Comparison of ENCODE assay signal across 9 mouse cellular contexts in the genomic region with DNA sequence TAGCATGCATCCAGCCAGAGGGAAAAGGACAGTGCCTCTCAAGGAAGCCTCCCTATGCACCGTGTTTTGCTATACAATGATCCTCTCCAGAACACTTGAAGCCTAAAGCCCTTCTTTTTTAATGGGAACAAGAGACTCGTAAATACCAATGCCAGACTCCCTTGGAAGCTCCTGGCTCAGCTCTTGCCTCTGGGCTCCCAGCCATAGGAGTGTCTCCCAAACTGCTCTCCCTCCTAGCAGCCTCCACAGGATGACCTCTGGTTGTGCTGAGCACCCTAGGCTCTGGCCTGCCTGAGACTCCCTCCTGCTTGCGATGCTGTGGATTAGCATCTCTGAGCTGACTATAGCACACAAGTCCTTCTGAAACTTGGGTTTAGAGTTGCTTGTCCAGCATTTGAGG. TPM values are rescaled to one million over a fixed set of nuclear protein-coding genes. Genes with fewer than 3 reads are reported as not detected.
DNase-seq lines count a peak whose midpoint lies in the region; ATAC-seq lines count a peak whose summit lies in the region.
"Had no signal": no experiment of that assay in that cellular context is flagged by ENCODE, and none has a peak within 500 bp of the region (broad histone marks: within the 10 kb centered on the region; RNA-seq: fewer than 3 reads in every experiment).

No protein-coding gene starts in this region.

- ATAC-seq in heart, embryonic 11.5 days (replicated peaks; ENCODE audit: insufficient number of reproducible peaks, low FRiP score, low TSS enrichment), result no peak
- no peak for ATAC-seq in midbrain, embryonic 16.5 days

- peaks cover 9% of the 10 kb centered on the region for H3K4me1 ChIP-seq in heart, embryonic 11.5 days (ENCODE audit: control insufficient read depth, insufficient read depth, low read length)
- H3K4me1 ChIP-seq in limb, embryonic 10.5 days, result peaks cover 61% of the 10 kb centered on the region
- H3K4me1 ChIP-seq in midbrain, embryonic 16.5 days (ENCODE audit: control insufficient read depth, insufficient read depth, low read length), result no peaks in the 10 kb centered on the region

- no peaks in the 10 kb centered on the region for H3K27me3 ChIP-seq in heart, embryonic 11.5 days (ENCODE audit: control insufficient read depth, insufficient read depth, low read length)
- peaks cover 7% of the 10 kb centered on the region; the same call in 1 of the 2 replicates for H3K27me3 ChIP-seq in limb, embryonic 10.5 days (ENCODE audit: low read depth, poor library complexity, severe bottlenecking)
- no peaks in the 10 kb centered on the region for H3K27me3 ChIP-seq in midbrain, embryonic 16.5 days (ENCODE audit: control insufficient read depth, insufficient read depth, low read depth, low read length)

- WGBS in heart, embryonic 11.5 days (ENCODE audit: insufficient replicate concordance), result 70% methylated on average over 3 of the region's 3 CpGs
- WGBS in limb, embryonic 10.5 days, result 53% methylated on average over 3 of the region's 3 CpGs
- WGBS in midbrain, embryonic 16.5 days, result 65% methylated on average over 3 of the region's 3 CpGs

- H3K36me3 ChIP-seq in heart, embryonic 11.5 days (ENCODE audit: control insufficient read depth, insufficient read depth, low read length), result no peaks in the 10 kb centered on the region
- no peaks in the 10 kb centered on the region for H3K36me3 ChIP-seq in limb, embryonic 10.5 days
- no peaks in the 10 kb centered on the region for H3K36me3 ChIP-seq in midbrain, embryonic 16.5 days (ENCODE audit: control insufficient read depth, insufficient read depth, low read length)

- H3K4me2 ChIP-seq in heart, embryonic 11.5 days, result no peak overlapping the region
- no peak overlapping the region for H3K4me2 ChIP-seq in midbrain, embryonic 16.5 days (ENCODE audit: low read length)

- no peaks in the 10 kb centered on the region for H3K9me3 ChIP-seq in heart, embryonic 11.5 days (replicated peaks; ENCODE audit: control insufficient read depth, low read length)
- H3K9me3 ChIP-seq in limb, embryonic 10.5 days (replicated peaks), result no peaks in the 10 kb centered on the region
- H3K9me3 ChIP-seq in midbrain, embryonic 16.5 days (replicated peaks; ENCODE audit: control insufficient read depth, low read length, poor library complexity, severe bottlenecking), result no peaks in the 10 kb centered on the region

- H3K4me3 ChIP-seq in heart, embryonic 11.5 days (ENCODE audit: low read depth, low read length), result no peak overlapping the region
- no peak overlapping the region for H3K4me3 ChIP-seq in limb, embryonic 10.5 days
- no peak overlapping the region for H3K4me3 ChIP-seq in midbrain, embryonic 16.5 days (ENCODE audit: low read depth, low read length)

- H3K9ac ChIP-seq in heart, embryonic 11.5 days (ENCODE audit: low read depth, low read length), result no peak overlapping the region
- no peak overlapping the region for H3K9ac ChIP-seq in midbrain, embryonic 16.5 days (ENCODE audit: low read depth, low read length)

- no peak overlapping the region for H3K27ac ChIP-seq in heart, embryonic 11.5 days (ENCODE audit: low read depth, low read length)
- H3K27ac ChIP-seq in limb, embryonic 10.5 days, result peak overlapping the region; percentile 42; the same call in 1 of the 2 replicates
- no peak overlapping the region for H3K27ac ChIP-seq in midbrain, embryonic 16.5 days (ENCODE audit: low read length)
- H3K27ac ChIP-seq: macrophage had no signal

- DNase-seq in heart, adult 18-20 months, result peak; percentile 78 to 82
- peak; percentile 9 to 40 for DNase-seq in adrenal gland, postnatal 36 days
- DNase-seq in fat pad, adult 2 months (ENCODE audit: extremely low read depth, low read depth, low spot score), result peak; percentile 8
- peak; percentile 27 for DNase-seq in limb, embryonic 10.5 days (ENCODE audit: low spot score)
- DNase-seq in right cerebral cortex, postnatal 25 days, result no peak
- no peak for DNase-seq in layer of hippocampus, adult 8-10 months (ENCODE audit: low spot score in 2 of 2)

RNA-seq across cellular contexts. Expression of gene Rpusd4, which starts 44.9 kb away (rescaled TPM):
- 10 to 100 TPM; 14.9 to 16.3 TPM for total RNA-seq in heart, adult 18-20 months (2021)
- polyA plus RNA-seq in heart, embryonic 11.5 days (2014; fragmentation: Nextera tagmentation; extraction: Ambion mirVana), result 25.0 and 28.3 TPM in 2 replicates
- 10 to 100 TPM; 17.7 to 19.0 TPM for total RNA-seq in adrenal gland, postnatal 36 days (2021)
- polyA plus RNA-seq in limb, embryonic 10.5 days (2016; fragmentation: Nextera tagmentation; extraction: Ambion mirVana), result 35.6 and 36.8 TPM in 2 replicates
- 10 to 100 TPM; 11.8 to 12.9 (median 12.1) TPM for total RNA-seq in layer of hippocampus, adult 8-10 months (2022)
- polyA plus RNA-seq in midbrain, embryonic 16.5 days (2015; fragmentation: Nextera tagmentation; extraction: Ambion mirVana), result 16.7 and 18.5 TPM in 2 replicates

RNA-seq across cellular contexts. Expression of gene Fam118b, which starts 44.9 kb away (rescaled TPM):
- total RNA-seq in heart, adult 18-20 months (2021), result 10 to 100 TPM; 12.0 to 15.7 TPM
- polyA plus RNA-seq in heart, embryonic 11.5 days (2014; fragmentation: Nextera tagmentation; extraction: Ambion mirVana), result 27.3 and 30.3 TPM in 2 replicates
- 10 to 100 TPM; 11.4 to 14.0 TPM for total RNA-seq in adrenal gland, postnatal 36 days (2021)
- polyA plus RNA-seq in limb, embryonic 10.5 days (2016; fragmentation: Nextera tagmentation; extraction: Ambion mirVana), result 62.6 and 66.7 TPM in 2 replicates
- 10 to 100 TPM; 23.9 to 32.9 (median 27.7) TPM for total RNA-seq in layer of hippocampus, adult 8-10 months (2022)
- 59.1 and 60.7 TPM in 2 replicates for polyA plus RNA-seq in midbrain, embryonic 16.5 days (2015; fragmentation: Nextera tagmentation; extraction: Ambion mirVana)

Comparison
In these comparisons a context has a peak if more than half of its experiments do, and no peak if none do; other contexts are left out.
1. DNase-seq: peak in heart, adult 18-20 months (2 of 2), adrenal gland, postnatal 36 days (2 of 2), fat pad, adult 2 months (single experiment) and limb, embryonic 10.5 days (single experiment); none in right cerebral cortex, postnatal 25 days (single experiment) and layer of hippocampus, adult 8-10 months (0 of 2).